Mouse (Mus musculus): Measurements from ENCODE around the gene Tnfrsf25.

Tnfrsf25 gene

GRCm38 (mm10) chr4:152138497-152139260 lies 22.9 kb downstream of the Tnfrsf25 start:
- in situ Hi-C loops (cut with MboI, MseI): no loop called here

- in situ Hi-C loops (cut with MboI, MseI): no loop called here
These were observed 24.7 kb downstream of the Tnfrsf25 start for GRCm38 (mm10) chr4:152140441-152140840.

- in situ Hi-C loops (cut with MboI, MseI): no loop called here
These were observed 25.9 kb downstream of the Tnfrsf25 start for GRCm38 (mm10) chr4:152141521-152142135.

- in situ Hi-C loops (cut with MboI, MseI): no loop called here
These were observed 27.9 kb downstream of the Tnfrsf25 start for GRCm38 (mm10) chr4:152143632-152144031.

- in situ Hi-C loops (cut with MboI, MseI): no loop called here
These were observed 29.7 kb downstream of the Tnfrsf25 start for GRCm38 (mm10) chr4:152145473-152145872.

GRCm38 (mm10) chr4:152146033-152146827 lies 30.5 kb downstream of the Tnfrsf25 start:
- in situ Hi-C loops (cut with MboI, MseI): no loop called here

- in situ Hi-C loops (cut with MboI, MseI): loop anchor here (25.0 kb wide), 2 partner anchors 287 to 1987 kb away; partner anchors contain the start of genes Trp73 (in 1 of the 2) and Wrap73 (in 1 of the 2)
These were observed 34.8 kb downstream of the Tnfrsf25 start for GRCm38 (mm10) chr4:152150546-152150945.

GRCm38 (mm10) chr4:152151451-152151965 lies 35.8 kb downstream of the Tnfrsf25 start:
- in situ Hi-C loops (cut with MboI, MseI): loop anchor here (25.0 kb wide), 2 partner anchors 286 to 1986 kb away; partner anchors contain the start of genes Trp73 (in 1 of the 2) and Wrap73 (in 1 of the 2)

GRCm38 (mm10) chr4:152151966-152152544 lies 36.3 kb downstream of the Tnfrsf25 start, which contains the start of gene Espn:
TSS of gene Espn (minus strand) at chr4:152152371.
- in situ Hi-C loops (cut with MboI, MseI): loop anchor here (25.0 kb wide), 2 partner anchors 285 to 1985 kb away; partner anchors contain the start of genes Trp73 (in 1 of the 2) and Wrap73 (in 1 of the 2)

- in situ Hi-C loops (cut with MboI, MseI): loop anchor here (25.0 kb wide), 2 partner anchors 284 to 1984 kb away; partner anchors contain the start of genes Trp73 (in 1 of the 2) and Wrap73 (in 1 of the 2)
These were observed 38.0 kb downstream of the Tnfrsf25 start for GRCm38 (mm10) chr4:152153771-152154177.

- in situ Hi-C loops (cut with MboI, MseI): loop anchor here (25.0 kb wide), 2 partner anchors 282 to 1982 kb away; partner anchors contain the start of genes Trp73 (in 1 of the 2) and Wrap73 (in 1 of the 2)
These were observed 39.3 kb downstream of the Tnfrsf25 start for GRCm38 (mm10) chr4:152155019-152155418.

- in situ Hi-C loops (cut with MboI, MseI): loop anchor here (25.0 kb wide), 2 partner anchors 279 to 1979 kb away; partner anchors contain the start of genes Trp73 (in 1 of the 2) and Wrap73 (in 1 of the 2)
These were observed 42.2 kb downstream of the Tnfrsf25 start for GRCm38 (mm10) chr4:152157779-152158584.

- in situ Hi-C loops (cut with MboI, MseI): loop anchor here (25.0 kb wide), 2 partner anchors 279 to 1979 kb away; partner anchors contain the start of genes Trp73 (in 1 of the 2) and Wrap73 (in 1 of the 2)
These were observed 43.0 kb downstream of the Tnfrsf25 start, which contains the start of gene Hes2 for GRCm38 (mm10) chr4:152158585-152159284. TSS of gene Hes2 (plus strand) at chr4:152158867.

GRCm38 (mm10) chr4:152159285-152159678 lies 43.5 kb downstream of the Tnfrsf25 start:
- in situ Hi-C loops (cut with MboI, MseI): loop anchor here (25.0 kb wide), 2 partner anchors 278 to 1978 kb away; partner anchors contain the start of genes Trp73 (in 1 of the 2) and Wrap73 (in 1 of the 2)

GRCm38 (mm10) chr4:152160748-152161147 lies 45.0 kb downstream of the Tnfrsf25 start:
- in situ Hi-C loops (cut with MboI, MseI): loop anchor here (25.0 kb wide), 2 partner anchors 277 to 1977 kb away; partner anchors contain the start of genes Trp73 (in 1 of the 2) and Wrap73 (in 1 of the 2)

GRCm38 (mm10) chr4:152161601-152162000 lies 45.9 kb downstream of the Tnfrsf25 start:
- in situ Hi-C loops (cut with MboI, MseI): loop anchor here (25.0 kb wide), 2 partner anchors 276 to 1976 kb away; partner anchors contain the start of genes Trp73 (in 1 of the 2) and Wrap73 (in 1 of the 2)

- in situ Hi-C loops (cut with MboI, MseI): loop anchor here (25.0 kb wide), 2 partner anchors 275 to 1975 kb away; partner anchors contain the start of genes Trp73 (in 1 of the 2) and Wrap73 (in 1 of the 2)
These were observed 47.0 kb downstream of the Tnfrsf25 start for GRCm38 (mm10) chr4:152162748-152163147.
